Mouse (Mus musculus): ENCODE data around the gene Stmnd1.
"Not testable (repeated sequence)": the region's sequence is repeated elsewhere in the genome, so short reads cannot be mapped to it uniquely, and the experiment has no call there.

The Stmnd1 gene

GRCm38 (mm10) chr13:46273453-46274110, at the start of gene Stmnd1:
Gene Stmnd1, plus strand, starts transcription at chr13:46273721.
- DNase-seq: peak in 1 of 2 experiments; percentile 38

DNA sequence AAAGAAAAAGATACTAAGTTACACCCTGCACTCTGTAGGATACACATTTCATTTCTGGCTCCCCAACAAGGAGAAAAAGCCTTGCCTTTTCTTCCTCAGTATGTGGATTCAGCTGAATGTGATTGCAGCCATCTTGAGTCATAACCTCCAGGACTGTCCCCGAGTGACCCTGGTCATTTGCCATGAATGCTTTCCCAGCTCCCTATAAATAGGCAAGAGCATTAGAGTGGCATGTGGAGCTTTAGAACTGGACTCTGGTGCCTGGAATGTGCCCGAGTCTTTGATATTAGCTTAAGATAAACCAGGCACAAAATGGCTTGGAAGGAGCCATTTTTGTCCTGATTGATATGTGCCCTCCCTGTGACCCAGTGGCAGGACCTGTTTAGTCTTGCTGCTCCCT, 46.6 kb upstream of the Stmnd1 start:
- peak; percentile 30 to 62 for DNase-seq

DNA sequence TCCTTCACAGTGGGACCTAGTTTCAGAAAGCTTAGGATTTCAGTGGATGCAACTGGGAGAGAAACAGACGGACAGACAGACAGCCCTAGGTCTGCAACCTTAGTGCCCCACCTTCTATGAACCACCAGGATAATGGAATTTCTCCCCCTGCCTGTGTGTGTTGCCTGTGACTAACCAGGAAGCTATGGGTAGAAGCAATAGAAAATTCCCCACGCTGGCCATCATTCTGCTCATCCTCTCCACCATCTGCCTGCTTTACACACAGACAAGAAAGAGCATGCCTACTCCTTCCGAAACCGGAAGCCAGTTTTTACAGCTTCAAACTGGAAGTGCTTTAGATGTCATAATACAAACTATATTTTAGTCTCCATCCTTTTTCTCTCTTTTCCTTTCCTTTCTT, 46.0 kb upstream of the Stmnd1 start:
- no peak for DNase-seq

GRCm38 (mm10) chr13:46228750-46229149, 44.8 kb upstream of the Stmnd1 start:
- not testable (repeated sequence) for DNase-seq

DNA sequence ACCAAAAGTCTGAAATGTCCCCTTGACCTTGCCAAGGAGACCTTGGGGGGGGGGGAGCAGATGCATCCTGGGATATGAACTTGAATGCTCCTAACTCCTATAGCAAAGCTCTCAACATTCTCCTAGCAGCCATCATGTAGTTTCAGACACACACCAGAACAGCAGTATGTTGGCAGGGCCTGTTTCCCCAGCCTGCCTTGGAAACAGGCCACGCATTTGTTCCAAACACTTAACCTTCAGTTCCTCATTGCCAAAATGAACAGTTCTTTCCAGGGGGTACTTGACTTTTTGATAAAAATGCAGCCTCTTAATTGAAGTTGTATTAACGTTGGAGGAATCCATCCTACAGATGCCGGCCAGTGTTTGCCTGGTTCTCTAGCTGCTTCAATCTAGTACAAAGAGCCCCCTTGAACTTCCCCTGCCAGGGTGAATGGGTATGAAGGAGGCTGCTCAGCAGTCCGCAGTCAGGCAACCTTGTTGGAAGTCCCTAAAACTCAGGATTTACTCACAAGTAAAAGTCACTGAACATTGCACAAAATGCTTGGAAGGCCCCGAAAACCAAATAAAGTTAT, 41.9 kb upstream of the Stmnd1 start:
- peak; percentile 28 to 45 for DNase-seq

DNA sequence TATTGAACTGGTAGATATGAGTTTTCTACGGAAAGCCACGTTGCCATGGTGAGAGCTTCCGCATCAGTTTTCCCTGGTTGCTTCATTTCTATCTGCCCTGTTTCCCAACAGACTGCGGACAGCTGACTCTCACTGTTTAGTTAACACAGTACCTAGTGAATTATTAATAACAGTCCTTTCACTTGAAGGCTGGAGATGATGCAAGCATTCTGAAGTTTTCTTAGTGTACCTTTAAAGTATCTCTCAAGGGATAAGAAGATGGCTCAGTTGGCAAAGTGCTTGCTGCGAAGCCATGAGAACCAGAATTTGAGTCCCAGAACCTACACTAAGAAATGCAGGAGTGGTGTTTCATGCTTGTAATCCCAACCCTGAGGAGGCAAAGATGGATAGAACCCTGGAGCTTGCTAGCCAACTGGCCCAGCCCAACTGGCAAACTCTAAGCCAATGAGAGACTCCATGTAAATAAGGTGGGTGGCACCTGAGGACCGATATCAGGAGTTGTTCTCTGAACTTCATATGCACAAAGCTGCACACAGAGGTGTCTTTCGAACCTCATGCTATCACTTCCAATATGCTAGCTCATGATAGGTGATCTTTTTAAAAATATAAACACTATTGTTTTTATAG, 35.7 kb upstream of the Stmnd1 start:
- peak; percentile 42 to 56 for DNase-seq

DNA sequence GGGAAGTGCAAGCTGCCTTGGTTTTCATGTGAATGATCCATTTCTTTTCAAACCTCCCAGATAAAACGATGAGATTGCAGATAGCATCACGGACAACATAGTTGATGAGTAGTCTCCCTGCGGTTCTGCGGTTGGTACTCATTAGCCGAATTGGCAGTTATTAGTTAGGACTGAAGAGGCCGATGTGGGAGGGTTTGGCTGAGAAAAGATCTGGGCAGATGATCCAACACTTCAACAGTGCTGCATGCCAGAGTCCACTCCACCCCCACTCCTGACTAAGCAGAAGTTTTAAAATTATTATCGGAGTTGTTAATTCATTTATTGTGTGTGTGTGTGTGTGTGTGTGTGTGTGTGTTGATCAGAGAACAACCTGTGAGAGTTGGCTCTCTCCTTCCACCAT, 34.7 kb upstream of the Stmnd1 start:
- peak; percentile 68 to 73 for DNase-seq

DNA sequence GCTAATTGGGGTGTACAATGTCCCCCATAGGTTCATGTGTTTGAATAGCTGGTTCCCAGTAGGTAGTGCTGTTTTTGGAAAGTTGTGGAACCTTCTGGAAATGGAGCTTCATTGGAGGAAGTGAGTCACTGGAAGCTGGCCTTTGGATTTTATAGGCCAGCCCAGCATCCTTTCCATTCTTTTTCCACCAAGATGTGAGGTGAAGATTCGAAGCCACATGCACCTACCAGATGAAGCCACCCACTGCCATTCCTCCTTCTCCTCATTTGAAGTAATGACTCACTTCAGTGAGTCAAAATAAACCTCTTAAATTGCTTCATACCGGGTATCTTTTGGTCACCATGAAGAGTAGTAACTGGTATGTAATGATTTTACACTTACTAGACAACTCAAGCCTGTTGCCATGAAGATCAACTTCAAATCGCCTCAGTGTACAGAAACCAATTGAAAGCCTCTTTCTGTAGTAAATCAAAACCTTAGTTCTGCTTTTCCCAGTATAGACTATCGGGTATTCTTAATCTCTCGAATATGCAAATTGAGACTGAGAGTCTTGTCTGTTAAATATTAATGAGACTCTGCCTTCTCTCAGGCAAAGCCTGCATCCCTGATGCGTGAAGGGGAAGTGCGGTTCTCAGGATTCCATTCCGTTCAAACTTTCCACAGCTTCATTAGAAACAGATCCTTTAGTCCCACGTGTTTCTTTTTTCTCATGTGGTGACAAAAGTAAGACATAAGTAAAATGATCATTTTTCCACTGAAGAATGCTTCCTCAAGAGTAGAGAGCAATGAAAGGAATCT, 31.9 kb upstream of the Stmnd1 start:
- DNase-seq: no peak

DNA sequence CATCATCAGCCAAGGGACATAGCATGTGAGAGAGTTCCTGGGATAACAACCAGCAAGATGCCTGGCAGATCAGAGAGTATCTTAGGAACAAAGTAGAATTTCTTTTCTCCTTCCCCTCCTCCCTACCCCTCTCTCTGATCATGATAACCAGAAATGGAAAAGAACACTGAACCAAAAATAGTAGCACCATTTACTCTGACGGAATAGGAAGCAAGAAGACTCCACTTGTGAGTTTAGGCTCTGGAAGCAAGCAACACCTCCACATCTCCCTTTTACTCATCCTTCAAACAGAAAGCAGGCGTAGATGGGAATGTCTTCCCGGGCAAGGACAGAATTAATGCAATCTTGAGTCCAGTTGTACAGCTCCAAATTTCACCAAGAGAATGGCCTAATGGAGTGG, 19.8 kb upstream of the Stmnd1 start:
- DNase-seq: no peak

- DNase-seq: no peak
Observed at GRCm38 (mm10) chr13:46254171-46254570, 19.4 kb upstream of the Stmnd1 start.

DNA sequence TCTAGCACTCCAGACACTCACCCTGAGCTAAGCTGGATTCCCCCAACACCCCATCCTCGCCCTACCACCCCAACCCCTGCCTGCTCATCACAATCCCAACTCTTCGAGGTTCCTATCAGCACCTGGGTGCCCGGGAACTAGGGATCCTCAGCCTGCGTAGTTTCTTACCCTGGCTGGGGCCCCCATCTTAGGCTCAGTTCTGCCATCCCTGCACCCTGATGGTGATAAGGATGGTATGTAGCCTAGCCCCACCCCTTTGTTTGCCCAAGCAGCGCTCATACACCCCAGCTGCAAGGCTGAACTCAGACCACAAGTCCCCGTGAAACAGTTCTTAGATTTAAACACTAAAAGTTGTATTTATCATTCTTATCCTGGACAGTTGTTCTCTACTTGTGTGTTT, 17.9 kb upstream of the Stmnd1 start:
- no peak for DNase-seq

GRCm38 (mm10) chr13:46257847-46258246, 15.7 kb upstream of the Stmnd1 start:
- DNase-seq: peak; percentile 74 to 81

GRCm38 (mm10) chr13:46259526-46259925, 14.0 kb upstream of the Stmnd1 start:
- no peak for DNase-seq

- DNase-seq: no peak
Observed at GRCm38 (mm10) chr13:46261244-46261643, 12.3 kb upstream of the Stmnd1 start.

GRCm38 (mm10) chr13:46267783-46268182, 5.7 kb upstream of the Stmnd1 start:
- DNase-seq: no peak

DNA sequence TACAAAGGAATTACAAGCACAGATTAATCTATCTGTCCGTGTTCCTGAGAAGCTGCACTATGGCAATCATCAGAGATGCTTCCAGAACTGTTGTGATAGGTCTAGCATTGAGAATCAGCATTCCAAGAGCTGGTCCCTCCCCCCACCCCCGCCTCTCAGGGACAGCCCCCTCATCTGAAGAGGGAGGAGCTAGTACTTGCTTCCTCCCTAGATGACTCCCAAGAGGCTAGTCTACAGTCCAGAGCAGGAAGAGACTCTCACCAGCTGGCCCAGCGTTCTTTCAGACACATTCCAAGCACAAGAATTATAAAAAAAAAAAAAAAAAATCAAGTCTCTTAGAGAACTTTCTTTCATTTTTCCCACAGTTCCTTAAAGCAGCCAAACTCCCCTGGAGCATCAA, 5.2 kb upstream of the Stmnd1 start:
- DNase-seq: peak; percentile 14 to 50

DNA sequence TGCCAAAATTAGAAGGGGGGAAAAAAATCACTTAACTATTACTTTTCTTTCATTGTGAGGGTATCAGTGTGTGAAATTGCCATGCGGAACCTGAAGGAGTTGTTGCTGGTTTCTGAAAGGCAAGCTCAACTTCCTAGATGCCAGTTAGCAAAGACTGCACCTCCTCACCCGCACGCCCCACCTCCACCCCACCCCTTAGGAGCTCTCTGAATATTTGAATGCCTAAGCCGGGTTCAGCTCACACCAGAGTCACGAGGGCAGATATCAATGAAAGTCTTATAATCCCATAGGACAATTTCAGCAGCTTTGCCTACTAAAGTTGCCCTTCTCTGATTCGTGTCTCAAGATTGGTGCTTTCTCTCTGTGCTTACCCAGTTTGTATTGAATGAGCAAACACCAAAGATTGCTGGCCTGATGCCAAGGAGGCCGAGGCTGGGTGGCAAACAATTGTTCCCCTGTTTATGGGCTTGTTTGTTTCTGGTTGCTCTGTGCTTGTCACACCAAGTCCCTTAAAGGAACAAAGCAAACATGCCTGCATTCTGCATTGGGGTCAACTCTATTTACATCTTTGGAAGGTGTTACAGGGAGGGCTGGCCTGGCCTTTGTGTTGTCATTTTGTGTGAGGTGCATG, 4.6 kb upstream of the Stmnd1 start:
- DNase-seq: peak; percentile 32 to 46

- no peak for DNase-seq
Observed at GRCm38 (mm10) chr13:46272811-46273452, 589 bp upstream of the Stmnd1 start.

DNA sequence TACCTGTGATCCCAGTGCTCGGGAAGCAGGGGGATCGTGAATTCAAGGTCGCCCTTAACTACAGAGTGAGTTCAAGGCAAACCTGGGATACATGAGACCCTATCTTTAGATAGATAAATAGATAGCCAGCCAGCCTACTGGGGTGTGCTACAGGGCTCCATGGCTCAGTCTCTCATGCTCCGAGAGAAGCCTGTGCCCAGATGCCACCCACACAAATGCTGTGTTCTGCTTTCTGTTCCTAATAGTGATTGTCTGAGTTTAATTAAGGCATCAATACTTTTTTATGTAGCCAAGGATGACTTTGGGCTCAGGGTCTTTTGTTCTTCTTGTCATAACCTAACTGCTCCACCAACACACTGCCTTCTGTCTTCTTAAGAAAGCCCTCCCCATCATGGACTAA, 2.2 kb downstream of the Stmnd1 start:
- no peak for DNase-seq

- DNase-seq: no peak
Observed at GRCm38 (mm10) chr13:46282543-46282942, 9.0 kb downstream of the Stmnd1 start.

GRCm38 (mm10) chr13:46287801-46288200, 14.3 kb downstream of the Stmnd1 start:
- no peak for DNase-seq

DNA sequence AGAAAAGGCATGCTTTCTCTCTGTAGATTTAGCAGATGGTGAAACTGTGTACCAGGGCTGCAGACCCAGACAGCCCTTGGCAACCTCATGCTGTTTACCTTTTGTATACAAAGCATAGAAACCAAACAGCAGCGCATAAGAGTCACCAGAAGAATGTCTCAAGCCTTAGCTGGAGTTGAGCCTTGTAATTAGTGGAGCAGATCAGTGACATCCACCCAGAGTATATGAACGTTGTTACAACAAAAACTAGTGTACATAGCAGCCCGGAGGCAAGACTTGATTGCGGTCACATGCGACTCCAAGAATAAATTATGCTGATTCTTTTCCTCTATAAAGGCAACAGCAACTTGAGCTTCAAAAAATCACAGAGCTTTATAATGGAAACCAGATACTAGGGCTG, 14.9 kb downstream of the Stmnd1 start:
- DNase-seq: peak; percentile 35 to 50

GRCm38 (mm10) chr13:46290537-46290936, 17.0 kb downstream of the Stmnd1 start:
- DNase-seq: no peak

Data from kidney, postnatal 25 days (tissue).